Comparison of ENCODE assay signal across 9 mouse cellular contexts in the genomic region with DNA sequence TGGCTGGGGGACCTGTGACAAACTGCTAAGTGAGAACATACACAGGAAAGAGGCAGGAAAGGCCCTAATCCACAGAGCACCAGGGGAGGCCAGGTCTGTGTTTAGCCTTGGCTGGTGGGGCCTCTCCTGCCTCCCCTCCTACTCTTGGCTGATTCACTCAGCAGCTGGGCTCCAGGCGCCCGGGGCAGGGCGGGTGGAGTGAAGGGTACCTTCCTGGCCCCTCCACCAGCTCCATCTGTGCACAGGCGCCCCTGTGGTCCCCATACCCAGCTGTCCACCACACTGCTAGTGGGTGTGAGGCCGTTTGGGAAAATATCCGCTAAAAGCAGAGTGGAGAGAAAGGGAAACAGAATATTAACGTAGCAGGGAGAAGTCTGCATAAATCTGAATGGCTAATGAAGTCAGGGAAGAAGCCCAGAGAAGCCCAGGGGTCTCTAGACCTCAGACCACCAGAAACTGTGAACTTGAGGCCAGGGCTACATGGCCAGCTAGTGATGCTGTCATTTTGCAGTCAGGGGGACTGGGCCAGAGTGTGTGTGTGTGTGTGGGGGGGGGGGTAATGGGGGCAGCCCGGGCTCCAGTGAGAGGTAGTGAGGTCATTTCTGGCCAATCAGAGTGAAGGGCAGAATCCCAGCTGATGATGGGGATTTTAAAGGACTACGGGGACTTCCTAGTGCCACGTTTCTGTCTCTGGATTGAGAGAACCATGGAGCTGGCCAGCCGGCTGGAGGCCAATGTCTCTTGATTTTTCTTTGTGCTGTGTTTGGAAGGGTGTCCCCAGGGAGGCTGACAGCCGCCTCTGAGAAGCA.
DNase-seq lines count a peak whose midpoint lies in the region; ATAC-seq and TF ChIP-seq lines count a peak whose summit lies in the region.
"Had no signal": no experiment of that assay in that cellular context is flagged by ENCODE, and none has a peak within 500 bp of the region (broad histone marks: within the 10 kb centered on the region; RNA-seq: fewer than 3 reads in every experiment).

No protein-coding gene starts in this region.

- intact Hi-C loops in heart, postnatal 36 days (cut with DNase I) = no loop called here

- no peak overlapping the region for H3K4me2 ChIP-seq in kidney, postnatal 0 days (ENCODE audit: low read length)
- H3K4me2 ChIP-seq in forebrain, embryonic 14.5 days (ENCODE audit: low read length) = 0 out of 2 replicates have a peak overlapping the region, but pooled peaks have one; percentile 26
- no peak overlapping the region for H3K4me2 ChIP-seq in stomach, embryonic 16.5 days (ENCODE audit: low read depth, low read length)

- DNase-seq in kidney, postnatal 0 days (ENCODE audit: low spot score) = peak; percentile 22
- no peak for DNase-seq in kidney, adult 2 months
- peak; percentile 49 for DNase-seq in adrenal gland, postnatal 14 days
- DNase-seq in forebrain, embryonic 14.5 days (ENCODE audit: low spot score) = peak; percentile 72
- peak; percentile 27 to 57 for DNase-seq in heart, postnatal 36 days
- DNase-seq in lung, postnatal 4 days = peak; percentile 38 to 52
- DNase-seq in cerebellum, adult 18-20 months = no peak

- no peaks in the 10 kb centered on the region for H3K27me3 ChIP-seq in kidney, postnatal 0 days (ENCODE audit: insufficient read depth, low read length)
- H3K27me3 ChIP-seq in kidney, adult 2 months (replicated peaks; ENCODE audit: control insufficient read depth, insufficient read depth, low read length) = no peaks in the 10 kb centered on the region
- no peaks in the 10 kb centered on the region for H3K27me3 ChIP-seq in forebrain, embryonic 14.5 days (replicated peaks; ENCODE audit: control insufficient read depth, insufficient read depth, low read length)
- H3K27me3 ChIP-seq in stomach, embryonic 16.5 days (ENCODE audit: control insufficient read depth, insufficient read depth, low read length) = no peaks in the 10 kb centered on the region

- no peak overlapping the region for H3K27ac ChIP-seq in kidney, postnatal 0 days
- H3K27ac ChIP-seq in kidney, adult 2 months (ENCODE audit: insufficient read depth, low read depth, low read length) = no peak overlapping the region
- H3K27ac ChIP-seq in forebrain, embryonic 14.5 days (ENCODE audit: low read depth, low read length) = peak overlapping the region; percentile 46
- peak overlapping the region; percentile 78 for H3K27ac ChIP-seq in stomach, embryonic 16.5 days (ENCODE audit: low read length)

- H3K4me3 ChIP-seq in kidney, postnatal 0 days (replicated peaks; ENCODE audit: low read depth, low read length) = no peak overlapping the region
- H3K4me3 ChIP-seq in kidney, adult 2 months (ENCODE audit: insufficient read depth, low read depth, low read length) = no peak overlapping the region
- H3K4me3 ChIP-seq in forebrain, embryonic 14.5 days (ENCODE audit: low read depth, low read length) = no peak overlapping the region
- no peak overlapping the region for H3K4me3 ChIP-seq in stomach, embryonic 16.5 days (replicated peaks; ENCODE audit: low read length)

- H3K9ac ChIP-seq in kidney, postnatal 0 days (ENCODE audit: low read depth, low read length) = no peak overlapping the region
- no peak overlapping the region for H3K9ac ChIP-seq in forebrain, embryonic 14.5 days (ENCODE audit: low read length)
- peak overlapping the region; percentile 54; the same call in 1 of the 2 replicates for H3K9ac ChIP-seq in stomach, embryonic 16.5 days (ENCODE audit: low read length)

- H3K36me3 ChIP-seq in kidney, postnatal 0 days (ENCODE audit: insufficient read depth, low read length) = no peaks in the 10 kb centered on the region
- H3K36me3 ChIP-seq in kidney, adult 2 months (ENCODE audit: control insufficient read depth, insufficient read depth, low read length) = no peaks in the 10 kb centered on the region
- no peaks in the 10 kb centered on the region for H3K36me3 ChIP-seq in forebrain, embryonic 14.5 days (ENCODE audit: control insufficient read depth, insufficient read depth, low read length)
- H3K36me3 ChIP-seq in stomach, embryonic 16.5 days (ENCODE audit: control insufficient read depth, insufficient read depth, low read length) = no peaks in the 10 kb centered on the region
- H3K36me3 ChIP-seq: G1E had no signal

- no peak for TF ChIP-seq CTCF in kidney, postnatal 0 days (IDR thresholded peaks at IDR 0.05; ENCODE audit: low read depth)
- no peak for TF ChIP-seq CTCF in kidney, adult 2 months (conservative IDR thresholded peaks at IDR 0.05; ENCODE audit: insufficient read depth, insufficient read length, low read depth, low read length)

- 11% methylated on average over 12 of the region's 12 CpGs for WGBS in kidney, postnatal 0 days
- 46% methylated on average over 12 of the region's 12 CpGs for WGBS in kidney, adult 2 months
- WGBS in forebrain, embryonic 14.5 days = 6% methylated on average over 12 of the region's 12 CpGs
- WGBS in stomach, embryonic 16.5 days = 15% methylated on average over 12 of the region's 12 CpGs

- H3K9me3 ChIP-seq in kidney, postnatal 0 days (replicated peaks; ENCODE audit: low read length) = no peaks in the 10 kb centered on the region
- H3K9me3 ChIP-seq in forebrain, embryonic 14.5 days (replicated peaks; ENCODE audit: control insufficient read depth, low read length) = no peaks in the 10 kb centered on the region
- H3K9me3 ChIP-seq in stomach, embryonic 16.5 days (replicated peaks; ENCODE audit: control insufficient read depth, low read length) = no peaks in the 10 kb centered on the region
- H3K9me3 ChIP-seq: G1E had no signal

- no peak for TF ChIP-seq POLR2A in kidney, adult 2 months (IDR thresholded peaks at IDR 0.05; ENCODE audit: low read depth, low read length)

- H3K4me1 ChIP-seq in kidney, postnatal 0 days (replicated peaks; ENCODE audit: insufficient read depth, low read length) = peaks cover 14% of the 10 kb centered on the region
- H3K4me1 ChIP-seq in kidney, adult 2 months (ENCODE audit: control insufficient read depth, insufficient read depth, low read length) = no peaks in the 10 kb centered on the region
- H3K4me1 ChIP-seq in forebrain, embryonic 14.5 days (ENCODE audit: control insufficient read depth, insufficient read depth, low read length) = peaks cover 14% of the 10 kb centered on the region
- peaks cover 15% of the 10 kb centered on the region for H3K4me1 ChIP-seq in stomach, embryonic 16.5 days (ENCODE audit: control insufficient read depth, insufficient read depth, low read length)

- peak; percentile 55 for ATAC-seq in kidney, postnatal 0 days (replicated peaks; ENCODE audit: low FRiP score, low read depth)
- ATAC-seq in forebrain, embryonic 14.5 days = peak; percentile 92
- ATAC-seq in stomach, embryonic 16.5 days (ENCODE audit: insufficient read depth, low FRiP score) = peak; percentile 54; the same call in 1 of the 2 replicates

Comparison
In these comparisons a context has a peak if more than half of its experiments do, and no peak if none do; other contexts are left out.
1. DNase-seq: peak in kidney, postnatal 0 days (single experiment), adrenal gland, postnatal 14 days (single experiment), forebrain, embryonic 14.5 days (single experiment), heart, postnatal 36 days (2 of 2) and lung, postnatal 4 days (2 of 2); none in kidney, adult 2 months (single experiment) and cerebellum, adult 18-20 months (0 of 2).
2. H3K27ac ChIP-seq: peak in forebrain, embryonic 14.5 days (single experiment) and stomach, embryonic 16.5 days (single experiment); none in kidney, postnatal 0 days (single experiment) and kidney, adult 2 months (single experiment).
3. Peak in every context shown above with its lines, with median percentiles within 50 percentile points of each other: ATAC-seq.